Mouse (Mus musculus) hindbrain, embryonic 12.5 days (tissue): ENCODE data around the gene Ntng2. TPM values are rescaled to one million over a fixed set of nuclear protein-coding genes. Genes with fewer than 3 reads are reported as not detected.
A peak's percentile ranks its signal among the peaks of the same experiment; 100 is the strongest.

Experiments
- ATAC-seq: fragments of 200-750 bp; cut with Nextera tagmentation; 2 replicates; pipeline ENCODE4 v1.8.0; 2017; ENCODE audit warnings: moderate TSS enrichment; ENCODE audit not compliant: low FRiP score
- H3K27ac ChIP-seq: fragments of 300-500 bp; sonication (generic); 2 replicates; pipeline ENCODE4 v1.5.1; 2016; ENCODE audit warnings: mild to moderate bottlenecking
- H3K27me3 ChIP-seq: fragments of 300-500 bp; sonication (generic); 2 replicates; pipeline ENCODE4 v1.6.1; 2016; ENCODE audit warnings: mild to moderate bottlenecking
- H3K36me3 ChIP-seq: fragments of 300-500 bp; sonication (generic); 2 replicates; pipeline ENCODE4 v1.6.1; 2016; ENCODE audit warnings: mild to moderate bottlenecking
- H3K4me1 ChIP-seq: fragments of 300-500 bp; sonication (generic); 2 replicates; pipeline ENCODE4 v1.6.1; 2016
- H3K4me2 ChIP-seq: fragments of 300-500 bp; sonication (generic); replicated peaks from 2 replicates; pipeline ENCODE4 v1.6.1; 2016; ENCODE audit warnings: mild to moderate bottlenecking
- H3K4me3 ChIP-seq: fragments of 300-500 bp; sonication (generic); 2 replicates; pipeline ENCODE4 v1.5.1; 2016; ENCODE audit warnings: mild to moderate bottlenecking
- H3K9ac ChIP-seq: fragments of 300-500 bp; sonication (generic); 2 replicates; pipeline ENCODE4 v1.6.1; 2016; ENCODE audit warnings: mild to moderate bottlenecking, moderate library complexity
- H3K9me3 ChIP-seq: fragments of 300-500 bp; sonication (generic); replicated peaks from 2 replicates; pipeline ENCODE4 v1.6.1; 2016; ENCODE audit warnings: mild to moderate bottlenecking
- WGBS: fragments of 180-500 bp; shearing (Covaris S2); methylation state at CpG from one replicate; pipeline ENCODE4 v1.1.7; 2016; 5-methylcytosine and 5-hydroxymethylcytosine counted together
- polyA plus RNA-seq: library from polyadenylated mRNA; unstranded; fragments of >200 nt; fragmentation: Nextera tagmentation; extraction: Ambion mirVana; gene quantifications from 2 replicates; pipeline ENCODE4 v1.2.1, GENCODE M21; 2016

Ntng2 gene
- polyA plus RNA-seq, 1 experiment from 2014 or later = 2.6 TPM

GRCm38 (mm10) chr2:29198446-29198845, 54.4 kb downstream of the Ntng2 start:
- Histone ChIP-seq H3K4me2 (no peak overlapping the region), H3K36me3 (no peaks in the 10 kb centered on the region), H3K27me3 (peaks cover 30% of the 10 kb centered on the region), H3K4me3 (no peak overlapping the region), H3K9me3 (no peaks in the 10 kb centered on the region), H3K4me1 (peaks cover 19% of the 10 kb centered on the region), H3K9ac (no peak overlapping the region), H3K27ac (no peak overlapping the region)
- WGBS = 86% methylated on average over 5 of the region's 5 CpGs
- no peak for ATAC-seq

GRCm38 (mm10) chr2:29196844-29197243, 56.0 kb downstream of the Ntng2 start:
- Histone ChIP-seq H3K4me3 (no peak overlapping the region), H3K4me1 (peaks cover 23% of the 10 kb centered on the region), H3K9ac (no peak overlapping the region), H3K4me2 (no peak overlapping the region), H3K9me3 (no peaks in the 10 kb centered on the region), H3K27ac (no peak overlapping the region), H3K36me3 (no peaks in the 10 kb centered on the region), H3K27me3 (peaks cover 30% of the 10 kb centered on the region)
- no peak for ATAC-seq
- 65% methylated on average over 12 of the region's 12 CpGs for WGBS

- under 1% methylated on average over 58 of the region's 61 CpGs for WGBS
- Histone ChIP-seq H3K27ac (no peak overlapping the region), H3K9ac (peak overlapping the region; percentile 65), H3K4me3 (peak overlapping the region; percentile 51), H3K36me3 (no peaks in the 10 kb centered on the region), H3K4me2 (peak overlapping the region; percentile 99), H3K4me1 (peaks cover 31% of the 10 kb centered on the region), H3K9me3 (no peaks in the 10 kb centered on the region), H3K27me3 (peaks cover 30% of the 10 kb centered on the region)
- peak; percentile 66 for ATAC-seq
These were observed 58.0 kb downstream of the Ntng2 start for GRCm38 (mm10) chr2:29194547-29195463.

- Histone ChIP-seq H3K9me3 (no peaks in the 10 kb centered on the region), H3K9ac (peak overlapping the region; percentile 65), H3K4me3 (peak overlapping the region; percentile 51), H3K4me2 (peak overlapping the region; percentile 99), H3K36me3 (no peaks in the 10 kb centered on the region), H3K27me3 (peaks cover 30% of the 10 kb centered on the region), H3K27ac (no peak overlapping the region), H3K4me1 (peaks cover 31% of the 10 kb centered on the region)
- WGBS = 11% methylated on average over 16 of the region's 16 CpGs
- no peak for ATAC-seq
These were observed 58.8 kb downstream of the Ntng2 start for GRCm38 (mm10) chr2:29193819-29194546.

- Histone ChIP-seq H3K9me3 (no peaks in the 10 kb centered on the region), H3K4me3 (no peak overlapping the region), H3K4me2 (no peak overlapping the region), H3K27ac (no peak overlapping the region), H3K4me1 (peaks cover 31% of the 10 kb centered on the region), H3K36me3 (no peaks in the 10 kb centered on the region), H3K9ac (no peak overlapping the region), H3K27me3 (peaks cover 30% of the 10 kb centered on the region)
- no peak for ATAC-seq
- 84% methylated on average over 8 of the region's 8 CpGs for WGBS
These were observed 60.1 kb downstream of the Ntng2 start for GRCm38 (mm10) chr2:29192629-29193278.

GRCm38 (mm10) chr2:29191216-29192215, 61.3 kb downstream of the Ntng2 start:
- H3K4me2 ChIP-seq = no peak overlapping the region
- H3K27me3 ChIP-seq = peaks cover 20% of the 10 kb centered on the region
- peaks cover 31% of the 10 kb centered on the region for H3K4me1 ChIP-seq
- H3K36me3 ChIP-seq = no peaks in the 10 kb centered on the region
- WGBS = 74% methylated on average over 10 of the region's 10 CpGs
- H3K27ac ChIP-seq = no peak overlapping the region
- no peak overlapping the region for H3K4me3 ChIP-seq
- H3K9ac ChIP-seq = peak overlapping the region; percentile 35; the same call in 1 of the 2 replicates
- no peaks in the 10 kb centered on the region for H3K9me3 ChIP-seq
- ATAC-seq = no peak

GRCm38 (mm10) chr2:29190392-29190791, 62.4 kb downstream of the Ntng2 start:
- Histone ChIP-seq H3K4me2 (no peak overlapping the region), H3K36me3 (no peaks in the 10 kb centered on the region), H3K4me3 (no peak overlapping the region), H3K27ac (no peak overlapping the region), H3K9ac (no peak overlapping the region), H3K9me3 (no peaks in the 10 kb centered on the region), H3K4me1 (peaks cover 27% of the 10 kb centered on the region), H3K27me3 (peaks cover 8% of the 10 kb centered on the region)
- ATAC-seq = no peak
- 85% methylated on average over 7 of the region's 7 CpGs for WGBS

- WGBS = 23% methylated on average over 6 of the region's 6 CpGs
- Histone ChIP-seq H3K27me3 (no peaks in the 10 kb centered on the region), H3K9me3 (no peaks in the 10 kb centered on the region), H3K4me1 (peaks cover 1% of the 10 kb centered on the region; the same call in 1 of the 2 replicates), H3K4me3 (no peak overlapping the region), H3K36me3 (peaks cover 11% of the 10 kb centered on the region), H3K4me2 (no peak overlapping the region), H3K9ac (no peak overlapping the region), H3K27ac (no peak overlapping the region)
- no peak for ATAC-seq
These were observed 66.6 kb downstream of the Ntng2 start for GRCm38 (mm10) chr2:29186209-29186608.

- H3K27me3 ChIP-seq = no peaks in the 10 kb centered on the region
- H3K36me3 ChIP-seq = peaks cover 37% of the 10 kb centered on the region
- no peaks in the 10 kb centered on the region for H3K9me3 ChIP-seq
- H3K27ac ChIP-seq = no peak overlapping the region
- 76% methylated on average over 6 of the region's 6 CpGs for whole genome bisulfite sequencing
- no peaks in the 10 kb centered on the region for H3K4me1 ChIP-seq
- H3K4me3 ChIP-seq = no peak overlapping the region
- ATAC-seq = no peak
- H3K4me2 ChIP-seq = no peak overlapping the region
- H3K9ac ChIP-seq = no peak overlapping the region
These were observed 69.4 kb downstream of the Ntng2 start for GRCm38 (mm10) chr2:29183266-29183924.

- no peak overlapping the region for H3K4me3 ChIP-seq
- H3K9me3 ChIP-seq = no peaks in the 10 kb centered on the region
- H3K27ac ChIP-seq = no peak overlapping the region
- no peak overlapping the region for H3K9ac ChIP-seq
- H3K27me3 ChIP-seq = no peaks in the 10 kb centered on the region
- H3K4me2 ChIP-seq = no peak overlapping the region
- peaks cover 58% of the 10 kb centered on the region for H3K36me3 ChIP-seq
- ATAC-seq = no peak
- H3K4me1 ChIP-seq = no peaks in the 10 kb centered on the region
- 91% methylated on average over 2 of the region's 2 CpGs for WGBS
These were observed 71.7 kb downstream of the Ntng2 start for GRCm38 (mm10) chr2:29181111-29181510.

- ATAC-seq = no peak
- H3K4me3 ChIP-seq = no peak overlapping the region
- 85% methylated on average over 4 of the region's 4 CpGs for WGBS
- no peak overlapping the region for H3K9ac ChIP-seq
- H3K27ac ChIP-seq = no peak overlapping the region
- no peaks in the 10 kb centered on the region for H3K27me3 ChIP-seq
- H3K9me3 ChIP-seq = no peaks in the 10 kb centered on the region
- peaks cover 68% of the 10 kb centered on the region for H3K36me3 ChIP-seq
- no peak overlapping the region for H3K4me2 ChIP-seq
- no peaks in the 10 kb centered on the region for H3K4me1 ChIP-seq
These were observed 73.0 kb downstream of the Ntng2 start for GRCm38 (mm10) chr2:29179810-29180209.
